Mouse (Mus musculus) right cerebral cortex, postnatal 36 days (tissue): ENCODE results near the gene BC017158.

ENCODE experiments used
- DNase-seq, 2 experiments: peaks; one replicate each; pipeline ENCODE4 v3.0.0; 2022; ENCODE audit warnings: low spot score in 2 of 2, mixed read lengths in 1 of 2

Gene BC017158

GRCm38 (mm10) chr7:128256783-128257334 is 41.1 kb downstream of the BC017158 start:
- no peak for DNase-seq

- DNase-seq: no peak
Observed at GRCm38 (mm10) chr7:128255757-128256156, 42.2 kb downstream of the BC017158 start.

DNA sequence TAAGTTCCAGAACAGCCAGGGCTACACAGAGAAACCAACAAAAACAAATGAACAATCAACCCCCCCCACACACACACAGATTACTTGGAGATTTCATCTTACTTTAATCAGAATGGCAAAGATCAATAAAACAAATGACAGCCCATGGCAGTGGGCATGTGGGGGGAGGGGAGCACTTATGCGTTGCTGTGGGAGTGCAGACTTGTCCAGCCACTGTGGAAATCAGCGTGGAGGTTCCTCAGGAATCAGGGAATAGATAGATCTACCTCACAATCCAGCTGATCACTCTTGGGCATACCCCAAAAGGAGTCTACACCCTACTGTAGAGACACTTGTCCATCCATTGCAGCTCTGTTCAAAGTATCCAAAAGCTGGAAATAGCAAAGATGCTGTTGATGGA is 43.0 kb downstream of the BC017158 start:
- DNase-seq: no peak

- DNase-seq: peak; percentile 75 to 77
Observed at GRCm38 (mm10) chr7:128252609-128253008, 45.4 kb downstream of the BC017158 start.

GRCm38 (mm10) chr7:128251946-128252345 is 46.0 kb downstream of the BC017158 start:
- no peak for DNase-seq

- DNase-seq: no peak
Observed at GRCm38 (mm10) chr7:128249998-128250397, 48.0 kb downstream of the BC017158 start.

DNA sequence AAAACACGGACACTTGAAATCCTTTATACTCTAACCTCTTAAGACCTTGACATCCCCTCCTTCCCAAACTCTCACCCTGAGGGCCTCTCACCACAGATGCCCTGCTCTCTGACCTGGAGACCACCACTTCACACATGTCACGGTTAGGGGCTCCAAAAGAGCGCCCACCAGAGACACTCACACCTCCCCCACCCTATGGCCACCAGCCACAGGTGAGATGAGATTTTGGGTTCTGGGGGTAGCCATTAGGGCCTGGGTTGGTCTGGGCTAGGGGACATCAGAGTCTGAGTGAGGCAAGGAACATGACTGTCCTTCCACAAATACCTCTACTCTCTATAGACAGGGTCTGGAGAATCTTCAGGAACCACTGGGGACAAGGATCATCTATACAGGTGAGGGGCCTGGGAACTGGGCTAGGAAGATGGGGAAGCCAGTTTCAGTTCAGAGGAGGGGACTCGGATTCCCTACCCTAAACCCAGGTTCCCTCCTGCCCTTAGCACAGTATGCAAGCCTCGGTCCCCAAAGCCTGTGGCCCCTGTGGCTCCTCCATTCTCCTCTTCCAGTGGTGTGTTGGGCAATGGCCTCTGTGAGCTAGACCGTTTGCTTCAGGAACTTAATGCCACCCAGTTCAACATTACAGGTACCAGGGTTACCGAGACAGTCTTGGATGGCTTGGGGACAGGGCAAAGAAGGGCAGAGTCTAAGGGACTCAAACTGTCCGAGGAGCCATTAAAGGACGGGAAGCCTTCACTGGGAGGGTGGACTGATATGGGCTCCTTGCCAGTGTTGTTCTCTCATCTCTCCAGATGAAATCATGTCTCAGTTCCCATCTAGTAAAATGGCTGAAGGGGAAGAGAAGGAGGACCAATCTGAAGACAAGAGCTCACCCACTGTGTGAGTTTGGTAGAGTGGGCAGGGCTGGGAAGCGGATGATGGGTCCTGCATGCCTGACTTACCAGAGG is 49.6 kb downstream of the BC017158 start:
- no peak for DNase-seq

GRCm38 (mm10) chr7:128247443-128247842 is 50.5 kb downstream of the BC017158 start:
- DNase-seq: peak; percentile 73 to 85

DNA sequence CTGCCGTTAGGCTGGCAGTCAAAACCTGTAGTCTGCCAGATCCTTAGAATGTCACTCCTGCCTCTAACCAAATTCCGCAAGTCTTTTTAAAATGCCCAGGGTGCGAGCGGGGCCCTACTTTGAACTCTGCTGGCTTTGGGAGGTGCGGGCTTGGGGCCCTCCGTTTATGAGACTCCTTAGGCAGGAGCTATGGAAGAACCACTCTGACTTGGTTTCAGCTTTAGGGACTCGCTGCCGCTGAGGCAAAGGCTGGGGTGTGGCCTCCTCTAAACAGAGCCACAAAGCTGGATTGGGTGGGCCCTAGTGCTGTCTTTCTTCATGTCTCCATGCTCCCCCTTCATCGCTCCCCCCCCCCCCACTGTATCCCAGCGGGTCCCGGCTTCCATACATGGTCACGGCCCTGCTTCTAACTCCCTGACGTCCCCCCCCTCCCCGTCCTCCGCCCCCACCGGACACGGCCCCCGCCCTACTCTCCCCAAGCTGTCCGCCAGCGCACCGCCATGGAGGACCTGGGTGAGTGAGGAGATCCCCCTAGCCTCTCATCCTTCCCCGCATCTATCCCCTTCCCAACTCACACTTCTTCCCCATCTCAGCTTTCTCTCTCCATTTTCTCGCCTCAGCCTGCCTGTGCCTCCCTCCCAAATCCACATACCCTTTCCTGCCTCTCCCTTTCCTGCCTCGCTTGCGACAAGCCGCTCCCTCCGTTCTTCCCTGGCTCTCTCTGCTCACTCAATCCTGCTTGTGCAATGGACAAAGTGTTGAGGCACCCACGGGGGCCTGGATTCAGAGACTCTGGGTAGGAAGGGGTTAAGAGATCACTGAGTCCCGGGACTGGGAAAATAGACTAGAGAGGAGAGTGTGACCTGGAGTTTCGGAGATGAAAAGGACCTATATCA is 51.2 kb downstream of the BC017158 start, which contains the start of gene Tgfb1i1:
Tgfb1i1 (plus strand) TSS at position 317 of the 896 bp plus-strand sequence.
- DNase-seq: peak in 1 of 2 experiments; percentile 50

GRCm38 (mm10) chr7:128245547-128245946 is 52.4 kb downstream of the BC017158 start:
- DNase-seq: no peak

GRCm38 (mm10) chr7:128244410-128245025 is 53.5 kb downstream of the BC017158 start:
- no peak for DNase-seq

DNA sequence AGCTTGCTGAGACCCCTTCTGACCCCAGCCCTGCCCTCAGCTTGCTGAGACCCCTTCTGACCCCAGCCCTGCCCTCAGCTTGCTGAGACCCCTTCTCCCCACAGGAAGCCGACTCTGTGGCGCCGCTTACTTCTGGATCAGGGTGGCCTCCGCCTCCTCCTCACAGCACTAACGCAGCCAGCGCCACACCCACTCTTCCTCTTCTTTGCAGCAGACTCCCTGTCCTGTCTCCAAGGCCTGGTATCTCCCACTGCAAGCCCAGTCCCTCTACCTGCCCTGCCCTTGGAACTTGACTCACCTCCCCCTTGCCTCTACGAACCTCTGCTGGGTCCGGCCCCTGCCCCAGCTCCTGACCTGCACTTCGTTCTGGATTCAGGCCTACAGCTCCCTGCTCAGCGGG is 54.0 kb downstream of the BC017158 start:
- no peak for DNase-seq

DNA sequence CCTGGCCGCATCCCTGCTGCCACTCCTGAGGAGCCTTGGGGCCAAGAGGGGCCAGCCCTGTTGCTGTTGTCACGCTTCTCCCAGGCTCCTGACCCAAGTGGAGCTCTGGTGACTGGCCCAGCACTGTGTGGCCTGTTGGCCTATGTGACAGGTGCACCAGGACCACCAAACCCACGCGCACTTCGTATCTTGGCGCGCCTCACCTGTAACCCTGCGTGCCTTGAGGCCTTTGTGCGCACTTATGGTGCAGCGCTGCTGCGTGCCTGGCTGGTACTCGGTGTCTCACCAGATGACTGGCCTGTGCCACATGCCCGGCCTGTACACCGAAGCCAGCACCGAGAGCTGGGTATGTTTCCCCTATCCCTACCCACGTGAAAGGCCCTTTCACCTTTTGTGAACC is 55.6 kb downstream of the BC017158 start:
- DNase-seq: no peak

DNA sequence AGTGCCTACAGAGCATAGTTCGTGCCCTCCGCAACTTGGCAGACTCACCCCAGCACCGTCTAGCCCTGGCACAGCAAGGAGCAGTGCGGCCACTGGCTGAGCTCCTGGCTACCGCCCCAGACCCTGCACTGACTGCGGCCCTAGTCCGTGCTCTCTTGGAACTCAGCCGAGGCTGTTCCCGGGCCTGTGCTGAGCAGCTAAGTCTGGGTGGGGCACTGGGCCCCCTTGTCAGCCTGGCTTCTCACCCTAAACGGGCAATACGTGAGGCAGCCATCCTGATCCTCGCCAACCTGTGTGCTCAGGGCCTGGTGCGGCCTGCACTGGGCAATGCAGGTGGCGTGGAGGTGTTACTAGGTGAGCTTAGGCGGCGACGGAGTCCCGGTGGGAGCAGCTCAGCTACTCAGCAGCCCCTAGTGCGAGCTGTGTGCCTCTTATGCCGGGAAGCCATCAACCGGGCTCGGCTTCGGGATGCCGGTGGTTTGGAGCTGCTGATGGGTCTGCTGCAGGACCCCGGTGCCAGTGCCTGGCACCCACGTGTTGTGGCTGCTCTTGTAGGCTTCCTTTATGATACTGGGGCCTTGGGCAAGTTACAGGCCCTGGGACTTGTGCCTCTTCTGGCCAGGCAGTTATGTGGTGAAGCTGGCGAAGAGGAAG is 57.7 kb downstream of the BC017158 start:
- DNase-seq: no peak

- DNase-seq: no peak
Observed at GRCm38 (mm10) chr7:128238991-128239390, 59.0 kb downstream of the BC017158 start.

- DNase-seq: peak; percentile 98
Observed at GRCm38 (mm10) chr7:128237927-128238778, 59.8 kb downstream of the BC017158 start, which contains the start of gene 9130023H24Rik. Gene 9130023H24Rik, minus strand, starts transcription at chr7:128238031.

DNA sequence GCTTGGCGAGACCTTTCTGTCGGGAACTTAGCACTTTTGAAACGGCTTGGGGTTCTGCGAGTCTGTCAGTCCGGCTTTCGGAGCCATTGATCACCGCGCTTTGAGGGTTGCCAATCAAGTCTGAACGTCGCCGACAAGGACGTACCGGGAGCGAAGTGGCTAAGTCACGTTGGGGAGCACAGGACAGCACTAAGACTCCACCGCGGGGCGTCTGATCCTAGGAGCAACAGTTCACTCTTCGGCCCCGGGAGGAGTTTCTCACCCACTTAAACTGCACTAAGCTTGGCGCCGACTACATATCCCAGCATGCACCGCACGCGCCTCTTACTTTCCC is 60.4 kb downstream of the BC017158 start:
- no peak for DNase-seq

- peak; percentile 71 to 74 for DNase-seq
Observed at GRCm38 (mm10) chr7:128236856-128237592, 60.9 kb downstream of the BC017158 start, which contains the start of gene Armc5. Gene Armc5, plus strand, starts transcription at chr7:128237342.

DNA sequence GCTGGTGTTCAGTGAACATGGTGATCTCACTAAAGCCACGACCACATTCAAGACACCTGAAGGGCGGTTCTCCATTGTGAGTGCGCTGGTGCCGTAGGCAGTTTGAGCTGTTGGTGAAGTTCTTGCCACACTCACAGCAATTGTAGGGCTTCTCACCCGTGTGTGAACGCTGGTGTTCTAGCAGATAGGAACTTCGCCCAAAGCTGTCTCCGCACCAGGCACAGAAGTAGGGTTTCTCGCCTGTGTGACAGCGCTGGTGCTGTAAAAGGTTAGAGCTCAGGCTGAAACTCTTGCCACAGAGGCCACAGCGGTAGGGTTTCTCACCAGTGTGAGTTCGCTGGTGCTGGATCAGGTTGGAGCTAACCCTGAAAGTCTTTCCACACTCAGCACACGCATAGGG is 61.5 kb downstream of the BC017158 start:
- DNase-seq: no peak
